Mouse (Mus musculus) embryo, embryonic 11.5 days (tissue): ENCODE measurements around the gene Uaca.

Experiments
- DNase-seq: peaks from one replicate; pipeline ENCODE4 v3.0.0-alpha.2; 2012; ENCODE audit warnings: low read depth, low spot score

The Uaca gene

GRCm38 (mm10) chr9:60837449-60838141, 43.3 kb downstream of the Uaca start:
- DNase-seq: no peak

- DNase-seq: no peak
Observed at GRCm38 (mm10) chr9:60838331-60838872, 44.1 kb downstream of the Uaca start.

- no peak for DNase-seq
Observed at GRCm38 (mm10) chr9:60841393-60841792, 47.1 kb downstream of the Uaca start.

GRCm38 (mm10) chr9:60843415-60844076, 49.2 kb downstream of the Uaca start:
- no peak for DNase-seq

- no peak for DNase-seq
Observed at GRCm38 (mm10) chr9:60848730-60849129, 54.4 kb downstream of the Uaca start.

GRCm38 (mm10) chr9:60849986-60850385, 55.6 kb downstream of the Uaca start:
- no peak for DNase-seq

GRCm38 (mm10) chr9:60854196-60854595, 59.9 kb downstream of the Uaca start:
- no peak for DNase-seq

- no peak for DNase-seq
Observed at GRCm38 (mm10) chr9:60857833-60858232, 63.5 kb downstream of the Uaca start.

- DNase-seq: peak; percentile 63
Observed at GRCm38 (mm10) chr9:60858306-60858960, 64.1 kb downstream of the Uaca start.

GRCm38 (mm10) chr9:60859031-60859430, 64.7 kb downstream of the Uaca start:
- no peak for DNase-seq

GRCm38 (mm10) chr9:60861030-60861429, 66.7 kb downstream of the Uaca start:
- no peak for DNase-seq

- no peak for DNase-seq
Observed at GRCm38 (mm10) chr9:60864664-60865063, 70.3 kb downstream of the Uaca start.

- DNase-seq: no peak
Observed at GRCm38 (mm10) chr9:60865866-60866265, 71.5 kb downstream of the Uaca start.

- no peak for DNase-seq
Observed at GRCm38 (mm10) chr9:60870451-60870850, 76.1 kb downstream of the Uaca start.

- DNase-seq: no peak
Observed at GRCm38 (mm10) chr9:60870919-60871503, 76.7 kb downstream of the Uaca start.

- no peak for DNase-seq
Observed at GRCm38 (mm10) chr9:60873257-60874054, 79.1 kb downstream of the Uaca start.

GRCm38 (mm10) chr9:60874055-60874392, 79.7 kb downstream of the Uaca start:
- no peak for DNase-seq

GRCm38 (mm10) chr9:60876085-60876484, 81.7 kb downstream of the Uaca start:
- DNase-seq: no peak

GRCm38 (mm10) chr9:60876531-60876930, 82.2 kb downstream of the Uaca start:
- DNase-seq: no peak

GRCm38 (mm10) chr9:60878051-60878557, 83.8 kb downstream of the Uaca start:
- no peak for DNase-seq

- DNase-seq: no peak
Observed at GRCm38 (mm10) chr9:60878630-60879029, 84.3 kb downstream of the Uaca start.
